Mouse (Mus musculus): Measurements from ENCODE around the gene Pfpl.

Pfpl gene

DNA sequence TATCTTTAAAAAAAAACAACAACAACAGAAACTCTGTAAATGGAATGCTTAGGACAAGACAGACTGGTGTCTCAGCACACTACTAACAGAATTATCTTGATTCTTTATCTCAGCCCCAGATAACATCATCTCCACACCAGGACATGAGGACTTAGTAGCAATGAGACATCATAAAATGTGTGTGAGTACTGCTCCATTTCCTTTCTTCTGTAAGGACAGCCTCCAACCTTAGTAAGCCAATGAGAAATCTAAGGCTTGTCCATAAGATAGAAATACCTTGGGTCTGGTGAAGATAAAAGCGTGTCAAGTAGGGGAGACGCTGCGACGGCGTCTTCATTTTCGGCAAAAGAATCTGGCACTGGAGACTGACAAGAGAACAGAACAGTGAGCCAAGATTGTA lies at the start of gene Pfpl:
Gene Pfpl, plus strand, starts transcription at position 301 of the 400 bp plus-strand sequence.
- no peak for DNase-seq (ENCODE audit: low read depth, low spot score)

DNA sequence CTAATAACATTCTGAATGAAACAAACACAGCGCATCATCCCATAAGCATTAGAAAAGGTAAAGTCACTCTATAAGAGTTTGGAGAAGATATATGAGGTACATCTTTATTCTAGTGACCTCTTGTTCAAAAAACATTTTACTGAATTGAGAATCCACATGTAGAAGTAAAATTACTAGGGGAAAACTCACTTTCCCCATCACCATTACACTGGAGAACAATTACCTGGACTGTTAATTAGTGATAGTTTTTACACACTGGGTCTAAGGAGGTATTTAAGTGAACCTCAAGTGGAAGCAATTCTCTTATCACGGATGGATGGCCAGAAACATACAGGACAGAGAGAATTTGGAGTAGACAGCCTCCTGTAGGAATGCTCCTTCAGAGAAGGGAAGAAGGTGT lies 40.7 kb upstream of the Pfpl start, which contains the start of gene Olfr1440:
Gene Olfr1440, plus strand, starts transcription at position 301 of the 400 bp plus-strand sequence.
- DNase-seq (ENCODE audit: low read depth, low spot score), result no peak

DNA sequence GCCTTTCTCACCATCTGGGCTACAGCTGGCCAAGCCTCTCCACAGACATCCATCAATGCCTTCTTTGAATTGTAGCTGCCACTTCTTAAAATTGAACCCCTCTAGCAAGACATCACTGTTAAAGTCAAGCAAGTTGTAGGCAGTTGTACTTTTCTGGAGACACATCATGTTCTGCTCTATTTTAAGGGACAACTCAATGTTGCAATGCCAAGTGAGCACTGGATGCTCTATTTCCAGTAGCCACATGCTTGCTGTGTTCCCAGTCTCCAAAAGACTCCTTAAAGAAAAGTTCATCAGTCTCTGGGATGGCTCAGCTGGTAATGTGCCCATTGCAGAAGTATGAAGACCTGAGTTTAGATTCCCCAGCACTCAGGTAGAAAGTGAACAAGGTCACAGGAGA lies 14.0 kb upstream of the Pfpl start:
- DNase-seq (ENCODE audit: low read depth, low spot score), result no peak

DNA sequence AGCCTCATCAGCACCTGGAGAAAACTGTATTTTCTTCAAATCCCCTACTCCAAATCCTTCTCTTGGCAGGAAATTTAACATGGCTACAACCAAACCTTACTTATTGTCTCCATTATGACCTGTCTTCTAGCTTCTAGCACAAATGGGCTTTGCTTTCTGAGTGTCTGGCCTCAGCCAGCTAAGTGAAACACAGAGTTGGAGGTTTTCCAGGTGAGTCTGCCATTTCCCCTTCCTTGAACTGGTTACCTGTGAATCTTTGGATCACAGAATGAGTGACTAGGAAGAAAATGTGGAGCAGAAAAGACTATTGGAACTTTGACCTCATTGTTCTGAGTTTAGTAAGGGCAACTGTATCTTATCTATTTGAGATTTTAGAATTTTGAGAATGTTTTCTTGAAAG lies 10.3 kb upstream of the Pfpl start, which contains the start of gene Olfr1441:
Gene Olfr1441, plus strand, starts transcription at position 73 of the 400 bp plus-strand sequence.
- DNase-seq (ENCODE audit: low read depth, low spot score), result no peak

DNA sequence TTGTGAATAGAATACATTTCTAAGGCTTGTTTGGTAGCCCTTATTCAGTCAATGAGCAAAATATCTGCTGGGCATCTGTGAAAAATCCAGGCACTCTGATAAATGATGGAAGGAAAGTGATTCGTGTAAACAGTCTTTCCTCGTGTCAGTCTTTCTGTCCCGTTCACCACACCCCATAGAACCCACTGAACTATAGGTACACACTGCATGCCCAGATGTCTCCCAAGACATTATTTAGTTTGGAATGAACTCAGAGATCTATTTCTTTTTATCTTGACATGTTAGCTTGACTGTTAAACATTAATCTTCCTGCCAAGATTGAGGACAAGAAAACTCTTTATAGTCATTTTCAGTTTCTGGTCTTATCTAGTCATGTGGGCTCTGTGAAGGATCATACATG lies 9.4 kb upstream of the Pfpl start:
- DNase-seq (ENCODE audit: low read depth, low spot score), result no peak

DNA sequence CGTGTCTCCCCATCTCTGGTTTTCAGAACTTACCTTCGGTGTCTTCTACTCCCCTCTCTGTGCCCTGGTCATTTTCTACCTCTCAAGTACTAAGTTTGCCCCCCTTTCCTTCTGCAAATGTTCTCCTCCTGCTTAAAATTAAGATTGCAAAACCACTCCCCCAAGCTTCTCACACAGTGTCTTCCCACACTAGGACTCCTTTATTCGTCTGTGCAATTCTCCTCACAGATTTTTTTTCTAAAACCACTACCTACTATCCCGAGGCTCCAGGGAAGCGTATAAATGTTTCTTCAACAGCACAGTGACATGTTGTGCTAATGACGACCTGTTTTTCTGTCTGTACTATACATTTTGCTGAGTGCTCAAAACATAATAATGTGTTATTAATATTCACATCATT lies 7.2 kb upstream of the Pfpl start:
- DNase-seq (ENCODE audit: low read depth, low spot score), result no peak

DNA sequence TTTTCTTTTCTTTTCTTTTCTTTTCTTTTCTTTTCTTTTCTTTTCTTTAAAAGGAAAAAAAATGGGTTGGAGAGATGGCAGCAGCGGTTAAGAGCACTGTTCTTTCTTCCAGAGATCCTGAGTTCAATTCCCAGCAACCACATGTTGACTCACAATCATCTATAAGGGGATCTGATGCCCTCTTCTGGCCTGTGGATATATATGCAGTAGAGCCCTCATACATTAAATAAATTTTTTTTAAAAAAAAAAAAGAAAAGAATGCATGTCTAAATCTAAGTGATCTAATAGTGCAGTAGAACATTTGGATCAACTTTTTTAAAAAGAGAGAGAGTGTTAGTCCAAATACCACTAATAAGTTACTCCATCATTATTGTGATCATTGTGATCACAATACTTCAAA lies 6.0 kb upstream of the Pfpl start:
- DNase-seq (ENCODE audit: low read depth, low spot score), result no peak

DNA sequence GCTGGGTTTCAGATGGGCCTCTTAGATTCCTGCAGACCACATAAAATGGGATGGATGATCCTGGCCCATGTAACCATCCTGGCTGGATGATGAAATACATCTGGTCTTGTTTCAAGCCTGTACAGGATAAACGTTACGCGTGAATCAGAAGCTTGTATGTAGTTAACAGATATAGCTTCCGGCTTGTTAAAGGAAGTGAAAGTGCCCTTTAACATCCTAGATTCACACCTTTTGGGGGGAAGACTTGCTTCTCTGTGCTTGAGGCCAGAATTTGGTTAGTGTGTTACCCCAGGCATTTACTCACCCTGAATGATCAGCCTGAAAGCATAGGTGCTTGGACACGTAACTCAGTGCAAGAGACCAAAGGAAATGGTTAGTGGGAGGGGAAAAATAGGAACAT lies 604 bp upstream of the Pfpl start:
- DNase-seq (ENCODE audit: low read depth, low spot score), result no peak

DNA sequence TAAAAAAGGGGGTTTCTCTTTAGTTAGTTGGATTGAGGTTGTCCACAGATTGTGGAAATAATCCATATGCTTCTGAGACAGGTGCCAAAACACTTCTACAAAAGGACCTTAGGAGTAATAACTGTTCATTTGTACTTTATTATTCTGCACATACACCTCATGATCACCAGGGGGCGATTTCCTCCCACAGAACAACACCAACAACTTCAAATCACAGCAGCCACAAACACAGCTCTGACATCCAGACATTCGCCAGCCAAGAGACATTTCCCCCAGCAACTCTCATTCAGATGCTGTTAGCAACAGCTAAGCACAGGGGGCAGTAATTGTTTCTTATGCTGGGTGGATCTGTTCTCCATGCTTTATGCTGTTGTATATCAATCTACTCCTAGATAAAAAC lies 5.3 kb downstream of the Pfpl start:
- peak; percentile 29 for DNase-seq (ENCODE audit: low read depth, low spot score)

DNA sequence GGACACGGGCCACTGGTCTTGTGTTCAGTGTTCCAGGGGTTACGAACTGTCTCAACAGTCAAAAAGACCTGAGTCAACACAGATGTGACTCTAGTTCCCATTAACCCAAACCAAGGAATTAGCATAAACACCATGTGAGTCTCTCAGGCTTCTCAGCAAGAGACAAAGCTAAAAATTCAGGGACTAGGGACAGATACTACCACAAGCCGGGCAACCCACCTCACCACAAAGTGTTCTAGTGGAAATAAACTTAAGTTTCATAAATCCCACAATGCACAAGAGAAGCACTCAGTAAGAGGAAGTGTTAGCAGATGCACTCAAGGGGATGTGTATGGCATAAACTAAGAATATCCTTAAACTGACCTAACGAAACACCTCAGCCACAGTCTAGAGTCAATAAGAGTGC lies 7.3 kb downstream of the Pfpl start:
- no peak for DNase-seq (ENCODE audit: low read depth, low spot score)

DNA sequence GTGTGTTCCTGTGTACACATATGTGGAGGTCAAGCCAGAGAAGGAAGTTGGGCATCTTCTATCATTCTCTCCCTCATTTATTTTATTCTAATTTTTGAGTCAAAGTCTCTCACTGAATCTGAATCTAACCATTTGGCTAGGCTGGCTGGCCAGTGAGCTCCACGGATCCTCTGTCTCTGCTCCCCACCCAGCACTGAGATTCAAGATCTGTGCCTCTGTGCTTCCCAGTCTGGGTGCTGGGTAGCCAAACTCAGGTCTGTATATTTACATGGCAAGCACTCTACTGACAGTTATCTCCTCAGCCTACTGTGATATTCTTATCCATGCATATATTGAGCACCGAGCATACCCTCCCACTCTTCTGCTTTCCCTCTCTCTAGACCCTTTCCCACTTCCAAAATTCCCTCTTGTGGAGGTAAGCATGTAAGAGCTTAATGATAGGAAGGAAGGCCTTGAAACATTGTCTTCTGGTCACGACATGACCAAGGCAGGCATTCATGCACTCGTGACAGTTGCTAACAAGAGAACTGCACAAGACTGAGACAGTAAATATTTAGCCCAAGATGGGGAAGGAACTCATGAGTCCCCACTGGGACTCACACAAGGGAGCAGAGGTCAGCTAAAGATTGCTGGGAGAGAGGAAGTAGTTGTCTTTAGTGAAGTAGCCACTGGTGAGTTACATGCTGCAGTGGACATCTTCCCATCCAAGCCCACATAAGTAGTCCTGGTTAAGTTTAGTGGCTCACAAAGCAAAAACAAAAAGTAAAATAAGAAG lies 8.2 kb downstream of the Pfpl start:
- no peak for DNase-seq (ENCODE audit: low read depth, low spot score)

DNA sequence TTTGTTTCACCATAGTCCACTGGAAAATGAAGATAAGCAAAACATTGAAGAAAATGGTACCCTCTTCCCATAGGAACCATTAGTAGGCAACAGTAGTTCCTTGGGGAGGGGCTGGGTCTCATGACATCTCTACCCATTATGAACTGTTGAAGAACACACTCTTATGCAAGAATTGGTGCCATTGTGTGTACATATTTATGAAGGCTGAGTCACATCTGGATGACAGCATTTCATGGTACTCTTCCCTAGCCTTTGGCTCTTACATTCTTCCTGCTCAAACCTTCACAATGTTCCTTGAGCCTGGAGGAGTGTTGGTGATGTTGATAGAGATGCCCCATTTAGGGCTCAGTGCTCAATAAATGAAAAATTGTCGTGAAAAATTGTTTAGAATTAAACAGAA lies 11.9 kb downstream of the Pfpl start:
- no peak for DNase-seq (ENCODE audit: low read depth, low spot score)

DNA sequence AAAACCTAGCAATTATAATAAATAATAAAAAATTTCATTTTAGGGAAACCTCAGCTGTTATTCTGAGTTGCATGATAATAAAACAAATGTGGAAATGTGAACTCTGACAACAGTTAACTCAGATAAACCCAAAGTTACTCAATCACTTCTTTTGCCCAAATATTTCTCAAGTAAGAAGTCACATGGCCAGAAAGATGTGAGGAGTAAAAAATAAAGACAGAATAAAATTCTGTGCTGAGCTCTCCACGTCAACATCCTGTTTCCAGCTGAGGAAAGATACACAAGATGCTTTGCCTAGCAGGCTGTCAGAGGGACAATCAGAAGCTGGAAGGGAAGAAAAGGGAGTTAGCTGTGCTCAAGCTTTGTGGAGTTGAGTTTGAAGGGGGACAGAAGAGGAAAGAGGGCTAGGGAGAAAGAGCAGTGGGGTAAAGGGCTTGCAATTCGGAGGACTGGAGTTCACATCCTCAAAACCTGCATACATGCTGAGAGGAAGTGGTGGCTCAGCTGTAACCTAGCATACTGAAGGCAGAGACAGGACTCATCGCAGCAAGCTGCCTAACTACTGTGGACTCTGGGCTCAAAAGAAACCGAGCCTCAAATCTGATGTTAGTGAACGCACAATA lies 12.5 kb downstream of the Pfpl start:
- no peak for DNase-seq (ENCODE audit: low read depth, low spot score)

DNA sequence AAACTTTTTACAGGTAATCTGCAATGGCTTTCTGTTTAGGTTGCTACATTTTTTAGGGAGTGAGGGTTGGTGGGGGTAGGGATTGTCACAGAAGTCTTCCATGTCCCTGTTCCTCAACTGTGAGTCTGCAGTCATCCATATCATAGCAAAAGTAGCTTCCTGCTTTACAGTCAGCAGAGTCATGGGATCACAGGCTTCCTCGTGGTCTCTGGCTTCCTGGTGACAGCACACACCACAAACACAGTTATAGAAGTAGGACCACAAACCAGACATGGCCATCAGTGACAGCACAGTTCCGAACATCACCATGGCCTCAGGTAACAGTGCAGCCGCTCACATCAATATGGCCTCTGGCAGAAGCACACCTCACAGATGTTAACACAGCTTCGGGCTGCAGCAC lies 14.9 kb downstream of the Pfpl start:
- DNase-seq (ENCODE audit: low read depth, low spot score), result no peak

DNA sequence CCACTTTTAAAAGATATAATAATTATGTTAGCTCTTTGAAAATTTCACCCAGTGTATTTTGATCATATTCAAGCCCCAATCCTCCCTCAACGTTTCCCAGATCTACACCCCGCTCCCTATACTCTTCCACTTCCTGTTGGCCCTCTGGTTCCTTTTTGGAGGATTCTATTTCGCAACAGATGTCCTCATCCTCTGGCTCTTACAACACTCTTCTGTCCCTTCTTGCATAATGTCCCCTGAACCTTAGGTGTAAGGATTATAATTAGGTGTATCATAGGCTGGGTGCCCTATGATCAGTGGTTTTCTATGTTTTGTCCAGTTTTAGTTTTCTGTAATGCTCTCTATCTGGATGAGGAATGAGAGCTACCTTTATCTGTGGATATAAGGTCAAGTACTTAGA lies 17.3 kb downstream of the Pfpl start:
- no peak for DNase-seq (ENCODE audit: low read depth, low spot score)

DNA sequence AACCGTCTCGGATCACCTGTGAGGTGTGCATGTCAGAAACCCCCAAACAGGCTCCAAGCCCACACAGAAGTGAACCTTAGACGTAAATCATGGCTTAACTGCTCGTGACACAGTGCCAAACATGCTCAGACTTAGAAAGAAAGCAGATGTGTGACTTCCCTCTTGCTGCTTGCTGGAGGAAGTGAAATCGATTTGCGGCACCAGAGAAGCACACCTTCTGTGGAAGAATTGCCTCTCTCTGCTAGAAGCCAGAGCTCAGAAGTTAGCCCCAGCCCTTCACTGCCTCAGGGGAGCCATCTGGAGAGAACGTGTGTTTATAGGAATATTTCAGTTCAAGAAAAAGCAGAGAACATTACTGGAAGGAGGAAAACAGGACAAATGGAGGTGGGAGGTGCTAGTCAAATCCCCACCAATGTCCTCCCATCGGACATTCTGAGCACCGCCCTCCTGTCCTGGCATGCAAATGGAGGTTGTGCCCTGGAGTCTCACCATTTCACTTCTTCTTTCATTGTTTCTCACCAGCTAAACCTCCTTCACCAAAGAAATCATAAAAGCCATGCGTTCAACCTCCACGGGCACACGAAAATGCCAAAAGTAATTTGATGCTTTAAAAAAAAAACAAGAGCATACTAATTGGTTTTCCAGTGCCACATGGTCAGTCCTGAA lies 29.8 kb downstream of the Pfpl start:
- DNase-seq (ENCODE audit: low read depth, low spot score), result no peak

DNA sequence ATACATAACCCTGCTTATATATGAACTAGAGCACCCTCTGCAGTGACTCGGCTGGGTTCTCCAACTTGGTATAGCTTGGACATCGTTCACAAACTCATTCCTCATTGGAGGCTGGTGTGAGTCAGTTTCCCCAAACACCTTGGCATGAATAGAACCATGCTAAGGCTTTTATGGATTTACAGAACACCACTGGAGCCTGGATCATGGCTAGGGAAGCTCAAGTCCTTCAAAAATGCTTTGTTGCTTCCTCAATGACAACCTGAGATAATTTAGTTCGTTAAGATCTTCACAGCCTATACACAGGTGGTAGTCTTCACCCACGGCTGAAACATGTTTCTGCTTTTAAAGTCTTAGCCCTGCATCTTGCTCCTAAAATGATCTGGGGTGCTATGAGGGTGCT lies 31.8 kb downstream of the Pfpl start:
- DNase-seq (ENCODE audit: low read depth, low spot score), result no peak

DNA sequence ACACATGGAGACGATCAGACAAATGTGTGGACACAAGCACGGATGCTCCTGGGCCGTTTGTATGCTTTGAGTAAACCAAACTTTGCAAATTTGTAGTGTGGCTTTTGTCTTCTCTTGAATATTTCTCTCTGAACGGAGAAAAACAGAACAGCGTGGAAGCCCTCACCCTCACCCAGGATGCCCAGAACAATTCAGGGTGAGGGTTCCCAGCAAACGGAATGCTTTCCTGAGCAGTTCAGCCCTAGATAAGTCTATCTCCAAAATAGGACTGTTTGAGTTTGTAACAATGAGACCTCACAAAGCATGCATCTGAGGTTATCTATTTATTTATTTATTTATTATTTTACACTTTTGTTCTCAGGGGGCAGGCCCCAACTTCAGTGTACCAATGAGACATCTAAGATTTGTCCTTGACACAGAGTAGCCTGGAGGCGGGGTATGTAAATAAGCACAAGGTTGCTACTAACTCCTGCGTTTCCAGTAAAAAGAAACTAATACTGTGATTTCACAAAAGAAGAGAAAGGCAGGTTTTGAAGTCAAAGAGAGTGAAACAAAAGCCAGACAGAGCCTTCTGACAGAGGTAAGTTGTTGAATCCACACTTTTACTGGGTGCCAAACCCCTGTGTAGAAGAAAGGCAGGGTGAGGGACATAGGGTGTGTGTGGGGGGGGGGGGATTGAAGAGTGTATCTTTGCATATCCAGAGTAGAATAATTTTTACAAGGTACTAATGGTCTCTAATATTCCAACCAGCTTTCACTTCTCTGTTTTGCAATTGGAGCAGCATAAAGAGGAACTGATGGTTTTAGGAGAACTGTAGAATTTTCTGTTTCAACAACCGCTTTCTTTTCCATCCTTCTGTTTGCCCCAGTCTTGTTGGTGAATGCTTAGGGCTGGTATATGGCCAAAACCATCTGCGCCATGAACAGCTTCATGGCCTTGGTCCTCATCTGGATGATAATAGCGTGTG lies 32.9 kb downstream of the Pfpl start, which contains the start of gene Mpeg1:
Gene Mpeg1, plus strand, starts transcription at position 498 of the 968 bp plus-strand sequence.
- DNase-seq (ENCODE audit: low read depth, low spot score), result no peak

DNA sequence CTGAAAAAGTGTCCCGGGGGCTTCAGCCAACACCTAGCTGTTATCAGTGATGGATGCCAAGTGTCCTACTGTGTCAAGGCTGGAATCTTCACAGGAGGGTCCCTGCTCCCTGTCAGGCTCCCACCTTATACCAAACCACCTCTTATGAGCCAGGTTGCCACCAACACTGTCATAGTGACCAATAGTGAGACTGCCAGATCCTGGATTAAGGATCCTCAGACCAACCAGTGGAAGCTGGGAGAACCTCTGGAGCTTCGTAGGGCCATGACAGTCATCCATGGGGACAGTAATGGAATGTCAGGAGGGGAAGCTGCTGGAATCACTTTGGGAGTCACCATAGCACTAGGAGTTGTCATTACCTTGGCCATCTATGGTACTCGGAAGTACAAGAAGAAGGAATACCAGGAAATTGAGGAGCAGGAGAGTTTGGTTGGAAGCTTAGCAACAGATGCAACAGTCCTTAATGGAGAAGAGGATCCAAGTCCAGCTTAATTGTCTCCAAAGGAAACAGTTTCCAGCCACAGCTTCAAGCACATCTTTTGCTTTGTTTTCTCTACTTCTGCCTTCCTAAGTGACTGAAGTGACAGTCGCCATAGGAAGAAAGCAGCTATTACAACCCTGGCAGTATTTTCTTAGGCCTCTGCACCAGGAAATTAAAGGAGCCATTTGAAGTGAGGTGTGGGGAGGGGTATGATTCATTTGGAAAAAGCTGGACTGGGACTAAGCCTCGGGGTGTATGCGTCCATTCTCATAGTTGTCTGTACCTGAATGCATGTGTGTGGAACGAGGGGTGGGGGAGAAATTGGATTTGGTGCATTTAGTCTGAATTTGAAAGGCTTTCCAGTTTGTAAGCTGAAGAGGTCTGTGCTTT lies 35.4 kb downstream of the Pfpl start:
- DNase-seq (ENCODE audit: low read depth, low spot score), result no peak

DNA sequence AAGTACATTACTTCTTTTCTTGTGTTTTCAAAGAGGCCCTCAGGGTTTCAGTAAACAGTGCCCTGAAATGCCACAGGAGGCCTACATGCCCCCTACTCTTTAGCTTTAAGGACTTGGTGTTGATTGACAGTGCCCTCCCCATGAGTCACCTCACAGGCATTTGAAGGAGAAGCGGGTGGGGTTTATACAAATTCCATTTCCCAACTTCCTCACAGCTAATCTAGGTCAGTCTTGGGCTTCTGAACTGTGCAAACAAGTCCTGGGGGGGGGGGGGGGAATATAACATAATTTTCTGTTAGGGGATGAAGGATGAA lies 36.0 kb downstream of the Pfpl start:
- DNase-seq (ENCODE audit: low read depth, low spot score), result no peak

DNA sequence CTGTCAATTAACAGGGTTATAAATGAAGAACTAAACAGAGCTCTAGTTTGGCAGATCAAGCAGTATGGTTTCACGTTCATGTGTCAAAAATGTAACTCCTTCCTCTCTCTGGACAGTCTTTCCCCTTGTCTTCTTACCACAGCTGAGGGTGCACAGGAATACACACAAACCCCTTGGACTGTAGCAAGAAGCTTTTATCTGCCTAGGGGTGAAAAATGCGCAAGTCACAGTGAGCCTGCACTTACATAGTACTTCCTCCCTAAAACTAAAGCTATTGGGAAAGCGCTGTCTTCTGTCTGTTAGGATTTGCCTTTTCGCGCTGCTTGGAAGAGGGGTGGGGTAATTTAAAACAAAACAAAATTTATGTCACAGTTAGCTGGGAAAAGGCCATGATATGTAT lies 36.4 kb downstream of the Pfpl start:
- no peak for DNase-seq (ENCODE audit: low read depth, low spot score)
